In the genomic region with DNA sequence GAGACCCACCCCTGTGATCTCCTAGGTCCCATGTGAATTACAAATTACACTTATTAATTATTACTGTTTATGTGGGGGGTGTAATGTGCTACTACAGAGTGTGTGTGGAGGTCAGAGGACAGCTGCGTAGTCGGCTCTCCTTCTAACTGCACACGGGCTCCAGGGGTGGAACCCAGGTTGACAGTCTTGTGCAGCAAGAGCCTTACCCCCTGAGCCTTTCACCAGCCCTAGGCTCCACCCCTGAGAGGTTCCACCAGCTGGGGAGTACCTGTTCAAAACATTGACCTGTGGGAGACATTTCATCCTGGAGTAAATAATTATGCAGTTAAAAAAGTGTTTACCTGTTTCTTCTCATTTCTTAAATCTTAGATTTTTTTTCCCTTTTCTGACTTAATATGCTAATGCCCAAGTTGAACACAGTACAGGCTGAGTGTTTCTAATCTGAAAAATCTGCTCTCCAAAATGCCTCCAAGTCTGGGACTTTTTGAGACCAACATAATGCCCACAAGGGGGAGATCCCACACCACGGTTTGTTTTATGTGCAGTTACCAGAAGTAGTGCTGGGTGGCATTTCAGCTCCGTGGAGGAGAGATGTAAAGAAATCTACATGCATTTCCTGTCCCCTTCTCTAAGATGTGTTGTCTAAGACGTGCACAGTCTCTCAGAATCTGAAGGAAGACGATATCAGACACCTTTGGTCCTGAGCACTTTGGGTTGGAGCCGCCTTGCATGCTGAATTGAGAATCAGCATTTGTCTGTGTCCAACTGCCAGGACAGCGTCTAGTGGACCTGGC, we compare ENCODE assay signal across 7 mouse cellular contexts. TPM values are rescaled to one million over a fixed set of nuclear protein-coding genes. Genes with fewer than 3 reads are reported as not detected.
DNase-seq lines count a peak whose midpoint lies in the region; ATAC-seq and TF ChIP-seq lines count a peak whose summit lies in the region.

No protein-coding gene starts in this region.

- no peak for TF ChIP-seq EP300 in CH12.LX (IDR thresholded peaks at IDR 0.05; ENCODE audit: low read length)

- H3K79me2 ChIP-seq in CH12.LX (replicated peaks; ENCODE audit: control insufficient read depth, extremely low read depth, insufficient read depth, poor library complexity, severe bottlenecking), result no peaks in the 10 kb centered on the region; the same call in 1 of the 2 replicates

- no peaks in the 10 kb centered on the region for H3K27me3 ChIP-seq in CH12.LX (replicated peaks)
- no peaks in the 10 kb centered on the region for H3K27me3 ChIP-seq in embryonic facial prominence, embryonic 15.5 days
- no peaks in the 10 kb centered on the region for H3K27me3 ChIP-seq in kidney, adult 2 months (replicated peaks; ENCODE audit: control insufficient read depth, insufficient read depth, low read length)

- DNase-seq in A20 (ENCODE audit: low read depth, low spot score) (peak; percentile 46), CH12.LX (ENCODE audit: extremely low read depth) (peak; percentile 52)
- DNase-seq in kidney, adult 2 months, result peak; percentile 87
- peak; percentile 40 to 60 for DNase-seq in thymus, adult 18-20 months
- DNase-seq in testis, postnatal 10 days (ENCODE audit: low spot score), result no peak

- no peak overlapping the region for H3K27ac ChIP-seq in CH12.LX (ENCODE audit: insufficient read depth, low read depth)
- H3K27ac ChIP-seq in embryonic facial prominence, embryonic 15.5 days (replicated peaks), result no peak overlapping the region
- peak overlapping the region; percentile 97 for H3K27ac ChIP-seq in kidney, adult 2 months (ENCODE audit: insufficient read depth, low read depth, low read length)

- peak overlapping the region in 1 of 3 experiments; percentile 36 for H3K4me3 ChIP-seq in CH12.LX (replicated peaks in 1 of 3; ENCODE audit: low read depth in 2 of 3, low read length in 2 of 3, poor library complexity in 1 of 3)
- no peak overlapping the region for H3K4me3 ChIP-seq in embryonic facial prominence, embryonic 15.5 days (replicated peaks)
- H3K4me3 ChIP-seq in kidney, adult 2 months (ENCODE audit: insufficient read depth, low read depth, low read length), result no peak overlapping the region

- no peaks in the 10 kb centered on the region for H3K9me3 ChIP-seq in CH12.LX (replicated peaks; ENCODE audit: low read length)
- no peaks in the 10 kb centered on the region for H3K9me3 ChIP-seq in embryonic facial prominence, embryonic 15.5 days (replicated peaks)

- in situ Hi-C loops in CH12.LX (cut with MboI; ENCODE audit: low pct_ligation_motif_present, low pct_unique_long_range_greater_than_20kb, low sequenced_read_pairs), result no loop called here

- peak overlapping the region; percentile 50 for H3K9ac ChIP-seq in CH12.LX (ENCODE audit: insufficient read depth, low read depth)
- no peak overlapping the region for H3K9ac ChIP-seq in embryonic facial prominence, embryonic 15.5 days

- TF ChIP-seq POLR2A in CH12.LX (IDR thresholded peaks at IDR 0.05; ENCODE audit: low read depth, low read length), result no peak
- TF ChIP-seq POLR2A in kidney, adult 2 months (IDR thresholded peaks at IDR 0.05; ENCODE audit: low read depth, low read length), result no peak

- dilution Hi-C loops in CH12.LX (cut with MboI; ENCODE audit: extremely low pct_ligation_motif_present, extremely low pct_unique_long_range_greater_than_20kb, low sequenced_read_pairs), result no loop called here

- TF ChIP-seq RAD21 in CH12.LX (IDR thresholded peaks at IDR 0.05; ENCODE audit: low read depth, low read length), result peak; percentile 52

- peak overlapping the region; percentile 98 for H3K4me2 ChIP-seq in CH12.LX (ENCODE audit: insufficient read depth, low read depth, poor library complexity, severe bottlenecking)
- H3K4me2 ChIP-seq in embryonic facial prominence, embryonic 15.5 days (replicated peaks), result peak overlapping the region; percentile 35

- no peaks in the 10 kb centered on the region for H3K36me3 ChIP-seq in CH12.LX (replicated peaks in 1 of 2; ENCODE audit: control insufficient read depth in 1 of 2, insufficient read depth in 1 of 2, low read length in 1 of 2)
- H3K36me3 ChIP-seq in embryonic facial prominence, embryonic 15.5 days, result no peaks in the 10 kb centered on the region
- no peaks in the 10 kb centered on the region for H3K36me3 ChIP-seq in kidney, adult 2 months (ENCODE audit: control insufficient read depth, insufficient read depth, low read length)

- TF ChIP-seq CTCF in CH12.LX (conservative IDR thresholded peaks at IDR 0.05 in 1 of 2, IDR thresholded peaks at IDR 0.05 in 1 of 2; ENCODE audit: low read depth in 2 of 2, low read length in 2 of 2), result peak; percentile 34 to 67; a peak in 3 of 4 replicates
- TF ChIP-seq CTCF in kidney, adult 2 months (conservative IDR thresholded peaks at IDR 0.05; ENCODE audit: insufficient read depth, insufficient read length, low read depth, low read length), result 0 out of 2 replicates have a peak, but pooled peaks have one; percentile 14

- WGBS in embryonic facial prominence, embryonic 15.5 days, result 25% methylated on average over 9 of the region's 9 CpGs
- 15% methylated on average over 9 of the region's 9 CpGs for WGBS in kidney, adult 2 months

- H3K4me1 ChIP-seq in CH12.LX (ENCODE audit: control insufficient read depth in 1 of 2, insufficient read depth in 2 of 2), result peaks cover 10 to 40% of the 10 kb centered on the region in 2 experiments
- H3K4me1 ChIP-seq in embryonic facial prominence, embryonic 15.5 days, result peaks cover 8% of the 10 kb centered on the region
- H3K4me1 ChIP-seq in kidney, adult 2 months (ENCODE audit: control insufficient read depth, insufficient read depth, low read length), result peaks cover 36% of the 10 kb centered on the region

- no peak for ATAC-seq in embryonic facial prominence, embryonic 15.5 days (ENCODE audit: insufficient number of reproducible peaks, low FRiP score, low TSS enrichment, low read depth)
- ATAC-seq in megakaryocyte, adult 5-6 weeks (ENCODE audit: poor library complexity, severe bottlenecking), result peak; percentile 29

TF ChIP-seq in CH12.LX, 34 proteins besides CTCF, POLR2A, EP300 and RAD21:
- TF ChIP-seq E2F4 (IDR thresholded peaks at IDR 0.05; ENCODE audit: insufficient replicate concordance, low read depth, low read length), result no peak
- TF ChIP-seq SMC3 (IDR thresholded peaks at IDR 0.05; ENCODE audit: low read depth, low read length), result peak; percentile 26

RNA-seq across cellular contexts. Expression of gene Exoc6, which starts 9.3 kb away (rescaled TPM):
- 6.8 and 8.0 TPM in 2 replicates for total RNA-seq in CH12.LX (2012; rRNA removed)
- 18.5 and 18.7 TPM in 2 replicates for total RNA-seq in CH12.LX (2014; rRNA removed)
- polyA plus RNA-seq in CH12.LX (2012; ENCODE audit: insufficient read length, low read depth), result 10.8 and 12.1 TPM in 2 replicates
- polyA plus RNA-seq in embryonic facial prominence, embryonic 15.5 days (2015; fragmentation: Nextera tagmentation; extraction: Ambion mirVana), result 6.7 and 7.8 TPM in 2 replicates
- 25.2 and 28.8 TPM in 2 replicates for polyA plus RNA-seq in kidney, adult 2 months (2012; rRNA removed)
- 67.1 and 69.4 TPM in 2 replicates for total RNA-seq in megakaryocyte, adult 5-6 weeks (2015)
- total RNA-seq in megakaryocyte, adult 5-6 weeks (2017), result 96.3 and 108 TPM in 2 replicates
